Mouse (Mus musculus) embryonic facial prominence, embryonic 15.5 days (tissue): Measurements from ENCODE around the gene Myo10. TPM values are rescaled to one million over a fixed set of nuclear protein-coding genes. Genes with fewer than 3 reads are reported as not detected.

Source experiments
- ATAC-seq: fragments of 200-750 bp; cut with Nextera tagmentation; 2 replicates; pipeline ENCODE4 v1.8.0; 2017; ENCODE audit warnings: low read depth, moderate TSS enrichment; ENCODE audit not compliant: insufficient number of reproducible peaks, low FRiP score, low TSS enrichment
- H3K27ac ChIP-seq: fragments of 300-500 bp; sonication (generic); replicated peaks from 2 replicates; pipeline ENCODE4 v1.5.1; 2015; ENCODE audit warnings: mild to moderate bottlenecking, inconsistent platforms
- H3K27me3 ChIP-seq: fragments of 300-500 bp; sonication (generic); 2 replicates; pipeline ENCODE4 v1.6.1; 2015; ENCODE audit warnings: inconsistent platforms
- H3K36me3 ChIP-seq: fragments of 300-500 bp; sonication (generic); 2 replicates; pipeline ENCODE4 v1.6.1; 2015; ENCODE audit warnings: mild to moderate bottlenecking, inconsistent platforms
- H3K4me1 ChIP-seq: fragments of 300-500 bp; sonication (generic); 2 replicates; pipeline ENCODE4 v1.6.1; 2015; ENCODE audit warnings: inconsistent platforms
- H3K4me2 ChIP-seq: fragments of 300-500 bp; sonication (generic); replicated peaks from 2 replicates; pipeline ENCODE4 v1.6.1; 2015; ENCODE audit warnings: mild to moderate bottlenecking, inconsistent platforms
- H3K4me3 ChIP-seq: fragments of 300-500 bp; sonication (generic); replicated peaks from 2 replicates; pipeline ENCODE4 v1.5.1; 2015; ENCODE audit warnings: mild to moderate bottlenecking, inconsistent platforms
- H3K9ac ChIP-seq: fragments of 300-500 bp; sonication (generic); 2 replicates; pipeline ENCODE4 v1.6.1; 2015; ENCODE audit warnings: inconsistent platforms
- H3K9me3 ChIP-seq: fragments of 300-500 bp; sonication (generic); replicated peaks from 2 replicates; pipeline ENCODE4 v1.6.1; 2016; ENCODE audit warnings: inconsistent platforms
- WGBS: fragments of 180-500 bp; shearing (Covaris S2); methylation state at CpG from one replicate; pipeline ENCODE4 v1.1.7; 2015; 5-methylcytosine and 5-hydroxymethylcytosine counted together
- polyA plus RNA-seq: library from polyadenylated mRNA; unstranded; fragments of >200 nt; fragmentation: Nextera tagmentation; extraction: Ambion mirVana; gene quantifications from 2 replicates; pipeline ENCODE4 v1.2.1, GENCODE M21; 2015

Gene Myo10
- polyA plus RNA-seq, 1 experiment from 2014 or later, result 34.0 TPM

GRCm38 (mm10) chr15:25695253-25695652, 72.9 kb downstream of the Myo10 start:
- peaks cover 42% of the 10 kb centered on the region for H3K4me1 ChIP-seq
- H3K9ac ChIP-seq, result no peak overlapping the region
- no peak for ATAC-seq
- H3K27ac ChIP-seq, result no peak overlapping the region; the same call in 1 of the 2 replicates
- WGBS, result 91% methylated on average over 3 of the region's 3 CpGs
- H3K4me3 ChIP-seq, result no peak overlapping the region
- no peaks in the 10 kb centered on the region for H3K27me3 ChIP-seq
- no peaks in the 10 kb centered on the region for H3K9me3 ChIP-seq
- H3K36me3 ChIP-seq, result no peaks in the 10 kb centered on the region
- no peak overlapping the region for H3K4me2 ChIP-seq

- ATAC-seq, result no peak; the same call in 1 of the 2 replicates
- 61% methylated on average over 7 of the region's 7 CpGs for WGBS
- no peak overlapping the region for H3K27ac ChIP-seq
These were observed 73.6 kb downstream of the Myo10 start for GRCm38 (mm10) chr15:25695883-25696282.

GRCm38 (mm10) chr15:25696660-25697059, 74.3 kb downstream of the Myo10 start:
- Histone ChIP-seq H3K27ac (no peak overlapping the region), H3K9me3 (no peaks in the 10 kb centered on the region), H3K4me2 (no peak overlapping the region), H3K27me3 (no peaks in the 10 kb centered on the region), H3K36me3 (0 out of 2 replicates have a peak, but pooled peaks cover 3% of the 10 kb centered on the region), H3K9ac (no peak overlapping the region), H3K4me1 (peaks cover 41% of the 10 kb centered on the region), H3K4me3 (no peak overlapping the region)
- no peak for ATAC-seq
- 87% methylated on average over 6 of the region's 6 CpGs for WGBS

More at GRCm38 (mm10) chr15:25695883-25696282, 73.6 kb downstream of the Myo10 start:
- Histone ChIP-seq H3K4me3 (no peak overlapping the region), H3K27me3 (no peaks in the 10 kb centered on the region), H3K4me2 (no peak overlapping the region), H3K9ac (no peak overlapping the region), H3K36me3 (no peaks in the 10 kb centered on the region), H3K4me1 (peaks cover 41% of the 10 kb centered on the region), H3K9me3 (no peaks in the 10 kb centered on the region)

GRCm38 (mm10) chr15:25699032-25699557, 76.8 kb downstream of the Myo10 start:
- ATAC-seq, result no peak
- Histone ChIP-seq H3K36me3 (peaks cover 13% of the 10 kb centered on the region), H3K9ac (no peak overlapping the region), H3K4me3 (no peak overlapping the region), H3K9me3 (no peaks in the 10 kb centered on the region), H3K4me1 (peaks cover 20% of the 10 kb centered on the region), H3K27ac (peak overlapping the region; percentile 34), H3K4me2 (no peak overlapping the region), H3K27me3 (no peaks in the 10 kb centered on the region)
- 31% methylated on average over 4 of the region's 4 CpGs for WGBS

GRCm38 (mm10) chr15:25702602-25703001, 80.3 kb downstream of the Myo10 start:
- no peaks in the 10 kb centered on the region for H3K9me3 ChIP-seq
- no peak for ATAC-seq
- H3K36me3 ChIP-seq, result peaks cover 13% of the 10 kb centered on the region
- H3K4me2 ChIP-seq, result no peak overlapping the region
- peaks cover 26% of the 10 kb centered on the region for H3K4me1 ChIP-seq
- H3K9ac ChIP-seq, result no peak overlapping the region
- no peak overlapping the region for H3K27ac ChIP-seq
- WGBS, result 97% methylated on average over 5 of the region's 5 CpGs
- no peak overlapping the region for H3K4me3 ChIP-seq
- H3K27me3 ChIP-seq, result no peaks in the 10 kb centered on the region

- no peaks in the 10 kb centered on the region for H3K9me3 ChIP-seq
- no peak overlapping the region for H3K4me2 ChIP-seq
- no peak overlapping the region for H3K4me3 ChIP-seq
- H3K27me3 ChIP-seq, result no peaks in the 10 kb centered on the region
- ATAC-seq, result no peak
- 72% methylated on average over 11 of the region's 11 CpGs for WGBS
- no peak overlapping the region for H3K9ac ChIP-seq
- peaks cover 26% of the 10 kb centered on the region for H3K4me1 ChIP-seq
- H3K36me3 ChIP-seq, result peaks cover 13% of the 10 kb centered on the region
- no peak overlapping the region for H3K27ac ChIP-seq
These were observed 82.7 kb downstream of the Myo10 start for GRCm38 (mm10) chr15:25704809-25705585.

- WGBS, result 44% methylated on average over 19 of the region's 19 CpGs
These were observed 84.7 kb downstream of the Myo10 start for GRCm38 (mm10) chr15:25706874-25707554.

GRCm38 (mm10) chr15:25707891-25708290, 85.6 kb downstream of the Myo10 start:
- Histone ChIP-seq H3K4me2 (no peak overlapping the region), H3K27me3 (no peaks in the 10 kb centered on the region), H3K27ac (peak overlapping the region; percentile 83), H3K36me3 (peaks cover under 1% of the 10 kb centered on the region; the same call in 1 of the 2 replicates), H3K9ac (no peak overlapping the region), H3K4me1 (peaks cover 33% of the 10 kb centered on the region), H3K9me3 (no peaks in the 10 kb centered on the region), H3K4me3 (no peak overlapping the region)
- ATAC-seq, result peak; percentile 16; the same call in 1 of the 2 replicates
- WGBS, result 25% methylated on average over 1 of the region's 1 CpGs

More at GRCm38 (mm10) chr15:25706874-25707554, 84.7 kb downstream of the Myo10 start:
- Histone ChIP-seq H3K4me2 (no peak overlapping the region), H3K27ac (peak overlapping the region; percentile 83), H3K27me3 (no peaks in the 10 kb centered on the region), H3K4me1 (peaks cover 33% of the 10 kb centered on the region), H3K36me3 (peaks cover 9% of the 10 kb centered on the region), H3K4me3 (no peak overlapping the region), H3K9me3 (no peaks in the 10 kb centered on the region), H3K9ac (no peak overlapping the region)
- peak; percentile 59 for ATAC-seq

GRCm38 (mm10) chr15:25710876-25711275, 88.6 kb downstream of the Myo10 start:
- 82% methylated on average over 10 of the region's 10 CpGs for WGBS
- H3K9ac ChIP-seq, result no peak overlapping the region
- no peak for ATAC-seq

GRCm38 (mm10) chr15:25712877-25713276, 90.6 kb downstream of the Myo10 start:
- WGBS, result 78% methylated on average over 4 of the region's 4 CpGs

More at GRCm38 (mm10) chr15:25710876-25711275, 88.6 kb downstream of the Myo10 start:
- H3K4me2 ChIP-seq, result no peak overlapping the region
- no peak overlapping the region for H3K4me3 ChIP-seq
- no peaks in the 10 kb centered on the region for H3K9me3 ChIP-seq
- H3K27me3 ChIP-seq, result no peaks in the 10 kb centered on the region
- no peaks in the 10 kb centered on the region for H3K36me3 ChIP-seq
- peaks cover 37% of the 10 kb centered on the region for H3K4me1 ChIP-seq
- H3K27ac ChIP-seq, result no peak overlapping the region

More at GRCm38 (mm10) chr15:25712877-25713276, 90.6 kb downstream of the Myo10 start:
- Histone ChIP-seq H3K4me1 (peaks cover 21% of the 10 kb centered on the region), H3K36me3 (no peaks in the 10 kb centered on the region), H3K27me3 (no peaks in the 10 kb centered on the region), H3K27ac (no peak overlapping the region), H3K9ac (no peak overlapping the region), H3K9me3 (no peaks in the 10 kb centered on the region), H3K4me2 (no peak overlapping the region), H3K4me3 (no peak overlapping the region)
- ATAC-seq, result no peak
